Mouse (Mus musculus): ENCODE measurements around the gene Tmem183a.

DNA sequence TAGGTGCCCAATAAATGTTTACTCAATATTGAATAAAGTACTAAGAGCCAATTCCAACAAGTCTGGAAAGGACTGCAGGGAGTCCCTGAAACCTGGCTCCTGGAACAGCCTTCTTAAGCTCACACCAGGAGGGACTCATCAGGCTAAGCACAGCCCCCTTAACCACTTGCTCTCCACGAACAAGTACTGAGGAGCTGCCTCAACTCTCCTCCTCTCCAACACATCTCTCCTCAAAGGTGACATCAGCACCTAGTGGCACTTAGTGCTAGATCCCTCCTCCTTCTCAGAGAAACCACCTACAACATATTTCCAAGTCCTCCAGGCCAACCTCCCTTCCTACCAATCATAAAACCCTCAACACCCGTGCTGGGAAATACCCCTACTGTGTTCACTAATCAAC is 18.2 kb downstream of the Tmem183a start:
- TF ChIP-seq CTCF (IDR thresholded peaks at IDR 0.05; ENCODE audit: low read depth, low read length): no peak
- no peak for TF ChIP-seq POLR2A (IDR thresholded peaks at IDR 0.05; ENCODE audit: borderline replicate concordance, low read depth, low read length)
